Mouse (Mus musculus): Measurements from ENCODE around the gene Mtch1. TPM values are rescaled to one million over a fixed set of nuclear protein-coding genes. Genes with fewer than 3 reads are reported as not detected.

Mtch1 gene
- total and polyA plus RNA-seq, 2 experiments from 2014 or later, result 208 to 380 TPM

DNA sequence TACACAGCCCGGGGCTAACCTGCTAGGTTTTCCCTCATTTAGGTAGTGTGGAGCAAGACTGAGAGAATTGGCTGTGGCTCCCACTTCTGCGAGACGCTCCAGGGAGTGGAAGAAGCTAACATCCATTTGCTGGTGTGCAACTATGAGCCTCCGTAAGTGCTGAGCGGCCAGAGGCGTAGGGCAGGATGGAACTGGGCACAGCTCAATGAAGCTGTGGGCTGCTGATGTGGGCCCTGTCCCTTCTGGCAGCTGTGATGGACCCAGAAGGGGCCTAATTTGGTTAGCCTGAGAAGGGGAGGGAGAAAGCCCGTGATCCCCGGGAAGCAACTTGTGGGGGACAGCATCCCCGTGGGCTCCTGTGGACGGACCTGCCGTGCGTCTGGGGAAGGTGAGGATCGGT is 21.9 kb downstream of the Mtch1 start:
- 0 out of 2 replicates have a peak, but pooled peaks cover 3% of the 10 kb centered on the region for H3K4me1 ChIP-seq (ENCODE audit: control insufficient read depth, insufficient read depth)
- DNase-seq (ENCODE audit: low spot score), result no peak
- 82% methylated on average over 13 of the region's 13 CpGs for WGBS
- no peak for ATAC-seq (ENCODE audit: insufficient read depth, low read depth)
- H3K27me3 ChIP-seq (ENCODE audit: control insufficient read depth, insufficient read depth, low read length), result peaks cover 25% of the 10 kb centered on the region
- no peak overlapping the region for H3K9ac ChIP-seq (replicated peaks; ENCODE audit: low read depth, low read length)
- no peak overlapping the region for H3K4me3 ChIP-seq (ENCODE audit: low read depth, low read length)
- no peak overlapping the region for H3K27ac ChIP-seq (ENCODE audit: low read depth)
- H3K9me3 ChIP-seq (replicated peaks; ENCODE audit: control insufficient read depth, low read length), result no peaks in the 10 kb centered on the region
- no peak for TF ChIP-seq CTCF (IDR thresholded peaks at IDR 0.05; ENCODE audit: low read depth)
- no peak for TF ChIP-seq EP300 (IDR thresholded peaks at IDR 0.05; ENCODE audit: low read depth)
- no peaks in the 10 kb centered on the region for H3K36me3 ChIP-seq (replicated peaks; ENCODE audit: control insufficient read depth, insufficient read depth, low read length)
- no peak overlapping the region for H3K4me2 ChIP-seq (ENCODE audit: low read depth, low read length)

DNA sequence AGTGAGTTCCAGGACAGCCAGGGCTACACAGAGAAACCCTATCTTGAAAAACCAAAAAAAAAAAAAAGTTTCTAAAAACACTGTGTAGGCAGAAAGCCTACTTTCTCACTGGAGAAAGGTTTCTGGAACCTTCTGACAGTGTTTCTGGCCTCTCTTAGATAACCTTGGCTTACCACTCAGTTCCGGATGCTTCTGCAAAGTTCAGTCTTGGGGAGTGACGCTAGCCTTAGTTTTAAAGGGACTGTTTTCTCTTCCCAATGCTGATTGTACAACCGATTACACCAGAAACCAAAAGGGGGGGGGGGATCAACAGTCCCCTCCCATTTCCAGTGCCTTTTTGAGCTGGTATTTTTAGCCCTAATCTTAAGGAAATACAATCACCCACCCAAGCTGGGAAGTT is 24.1 kb downstream of the Mtch1 start:
- peaks cover 29% of the 10 kb centered on the region for H3K27me3 ChIP-seq (ENCODE audit: control insufficient read depth, insufficient read depth, low read length)

DNA sequence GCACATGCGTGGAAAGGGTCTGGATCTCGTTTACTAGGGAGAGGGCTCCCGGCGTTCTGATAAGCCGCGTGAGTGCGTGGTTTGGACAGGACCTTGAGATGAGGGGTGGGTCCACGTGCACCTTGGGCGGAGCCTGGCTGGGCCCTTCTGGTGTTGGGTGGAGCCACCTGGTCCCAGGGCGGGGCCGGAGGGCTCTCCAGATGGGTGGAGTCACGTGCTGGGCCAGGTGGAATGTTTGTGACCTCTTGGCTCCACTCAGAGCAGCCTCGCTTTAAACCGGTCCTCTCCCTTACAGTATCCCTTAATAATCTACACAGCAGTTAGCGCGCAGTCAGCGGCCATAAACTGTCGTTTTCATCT is 25.2 kb downstream of the Mtch1 start:
- H3K27me3 ChIP-seq (ENCODE audit: control insufficient read depth, insufficient read depth, low read length), result peaks cover 29% of the 10 kb centered on the region
- no peak overlapping the region for H3K27ac ChIP-seq (ENCODE audit: low read depth)
- DNase-seq (ENCODE audit: low spot score) (no peak), ATAC-seq (ENCODE audit: insufficient read depth, low read depth) (no peak)
- no peak overlapping the region for H3K4me3 ChIP-seq (ENCODE audit: low read depth, low read length)
- no peak overlapping the region for H3K9ac ChIP-seq (replicated peaks; ENCODE audit: low read depth, low read length)
- H3K9me3 ChIP-seq (replicated peaks; ENCODE audit: control insufficient read depth, low read length), result no peaks in the 10 kb centered on the region
- no peak overlapping the region for H3K4me2 ChIP-seq (ENCODE audit: low read depth, low read length)
- TF ChIP-seq CTCF (IDR thresholded peaks at IDR 0.05; ENCODE audit: low read depth) (no peak), EP300 (IDR thresholded peaks at IDR 0.05; ENCODE audit: low read depth) (no peak)
- no peaks in the 10 kb centered on the region for H3K36me3 ChIP-seq (replicated peaks; ENCODE audit: control insufficient read depth, insufficient read depth, low read length)
- WGBS, result 35% methylated on average over 18 of the region's 18 CpGs
- H3K4me1 ChIP-seq (ENCODE audit: control insufficient read depth, insufficient read depth), result no peaks in the 10 kb centered on the region

More for the DNA sequence above, 24.1 kb downstream of the Mtch1 start:
- TF ChIP-seq EP300 (IDR thresholded peaks at IDR 0.05; ENCODE audit: low read depth) (no peak), CTCF (IDR thresholded peaks at IDR 0.05; ENCODE audit: low read depth) (no peak)
- Histone ChIP-seq H3K4me2 (ENCODE audit: low read depth, low read length) (no peak overlapping the region), H3K4me3 (ENCODE audit: low read depth, low read length) (no peak overlapping the region), H3K9ac (replicated peaks; ENCODE audit: low read depth, low read length) (no peak overlapping the region), H3K4me1 (ENCODE audit: control insufficient read depth, insufficient read depth) (0 out of 2 replicates have a peak, but pooled peaks cover 3% of the 10 kb centered on the region), H3K36me3 (replicated peaks; ENCODE audit: control insufficient read depth, insufficient read depth, low read length) (no peaks in the 10 kb centered on the region), H3K9me3 (replicated peaks; ENCODE audit: control insufficient read depth, low read length) (no peaks in the 10 kb centered on the region), H3K27ac (ENCODE audit: low read depth) (no peak overlapping the region)
- no peak for DNase-seq (ENCODE audit: low spot score)
- no peak for ATAC-seq (ENCODE audit: insufficient read depth, low read depth)
- 66% methylated on average over 3 of the region's 3 CpGs for WGBS

DNA sequence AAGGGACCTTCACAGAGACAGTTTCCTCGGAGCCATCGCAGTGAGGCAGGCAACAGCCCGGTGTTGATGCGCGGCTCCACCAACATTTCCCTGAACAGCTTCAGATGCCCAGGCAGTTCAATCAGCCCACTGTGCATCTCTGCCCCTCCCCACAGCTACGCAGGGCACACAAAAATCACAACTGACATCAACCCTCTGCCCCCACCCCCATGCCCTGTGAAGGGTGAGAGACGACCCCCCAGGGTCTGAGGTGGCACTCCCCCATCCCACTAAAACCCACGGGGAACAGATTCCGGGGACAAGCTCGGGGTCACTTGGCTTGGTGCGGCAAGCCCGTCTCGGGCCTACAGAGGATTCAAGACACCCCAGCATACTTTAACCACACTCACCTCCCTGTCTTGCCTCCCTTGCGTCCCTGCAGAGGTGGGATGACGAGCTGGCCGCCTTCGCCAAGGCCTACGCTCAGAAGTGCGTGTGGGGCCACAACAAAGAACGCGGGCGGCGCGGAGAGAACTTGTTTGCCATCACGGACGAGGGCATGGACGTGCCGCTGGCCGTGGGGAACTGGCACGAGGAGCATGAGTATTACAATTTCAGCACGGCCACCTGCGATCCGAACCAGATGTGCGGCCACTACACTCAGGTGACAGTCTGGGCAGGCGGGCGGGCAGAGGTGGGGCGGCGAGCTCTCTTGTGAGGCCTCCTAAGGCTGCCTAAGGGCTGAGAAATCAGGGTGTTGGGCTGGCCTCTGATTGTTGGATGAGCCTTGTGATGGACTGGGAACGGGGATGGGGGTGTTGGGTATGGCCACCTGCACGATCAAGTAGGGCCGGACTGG is 25.8 kb downstream of the Mtch1 start:
- H3K36me3 ChIP-seq (replicated peaks; ENCODE audit: control insufficient read depth, insufficient read depth, low read length), result no peaks in the 10 kb centered on the region
- ATAC-seq (ENCODE audit: insufficient read depth, low read depth) (no peak), DNase-seq (ENCODE audit: low spot score) (no peak)
- no peak overlapping the region for H3K27ac ChIP-seq (ENCODE audit: low read depth)
- H3K9ac ChIP-seq (replicated peaks; ENCODE audit: low read depth, low read length), result no peak overlapping the region
- WGBS, result 43% methylated on average over 41 of the region's 41 CpGs
- H3K4me3 ChIP-seq (ENCODE audit: low read depth, low read length), result no peak overlapping the region
- peaks cover 23% of the 10 kb centered on the region for H3K27me3 ChIP-seq (ENCODE audit: control insufficient read depth, insufficient read depth, low read length)
- H3K4me2 ChIP-seq (ENCODE audit: low read depth, low read length), result no peak overlapping the region
- H3K9me3 ChIP-seq (replicated peaks; ENCODE audit: control insufficient read depth, low read length), result no peaks in the 10 kb centered on the region
- TF ChIP-seq EP300 (IDR thresholded peaks at IDR 0.05; ENCODE audit: low read depth), result no peak
- TF ChIP-seq CTCF (IDR thresholded peaks at IDR 0.05; ENCODE audit: low read depth), result no peak
- no peaks in the 10 kb centered on the region for H3K4me1 ChIP-seq (ENCODE audit: control insufficient read depth, insufficient read depth)

DNA sequence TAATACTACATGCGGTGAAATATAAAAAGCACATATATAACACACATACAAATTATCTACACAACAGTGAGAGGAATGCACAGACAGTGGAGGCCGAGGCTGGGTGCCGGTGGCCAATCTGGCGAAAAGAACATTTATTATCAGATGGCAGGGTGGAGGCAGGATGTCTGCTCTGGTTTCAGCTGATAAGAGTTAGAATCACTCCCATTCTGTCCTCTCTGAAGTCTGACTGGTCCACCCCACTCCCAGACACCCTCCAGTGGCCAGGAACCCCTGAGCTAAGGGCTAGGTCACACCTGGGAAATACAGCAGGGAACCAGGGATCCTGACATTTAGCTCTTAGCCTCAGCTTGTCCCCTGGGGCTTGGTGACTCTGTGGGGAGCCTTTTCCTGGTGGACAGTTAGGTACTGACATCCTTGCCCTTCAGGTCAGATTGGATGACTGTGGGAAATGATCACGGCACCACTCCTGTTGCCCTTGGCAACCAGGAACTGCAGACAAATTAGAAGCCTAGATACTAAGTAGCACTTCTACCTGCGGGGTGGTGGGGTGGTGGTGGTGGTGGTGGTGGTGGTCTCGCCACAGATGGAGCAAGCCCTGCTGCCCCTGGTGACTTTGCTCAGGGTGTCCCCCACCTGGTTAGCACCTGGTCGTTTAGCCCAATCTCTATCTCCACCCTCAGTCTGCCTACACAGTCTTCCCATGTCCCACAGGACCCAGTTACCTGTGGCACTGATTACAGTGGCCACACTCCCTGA is 27.7 kb downstream of the Mtch1 start:
- no peak overlapping the region for H3K9ac ChIP-seq (replicated peaks; ENCODE audit: low read depth, low read length)

More for the DNA sequence above, 27.7 kb downstream of the Mtch1 start:
- H3K9me3 ChIP-seq (replicated peaks; ENCODE audit: control insufficient read depth, low read length), result no peaks in the 10 kb centered on the region
- 52% methylated on average over 8 of the region's 8 CpGs for WGBS
- DNase-seq (ENCODE audit: low spot score) (no peak), ATAC-seq (ENCODE audit: insufficient read depth, low read depth) (no peak)
- TF ChIP-seq EP300 (IDR thresholded peaks at IDR 0.05; ENCODE audit: low read depth), result no peak
- TF ChIP-seq CTCF (IDR thresholded peaks at IDR 0.05; ENCODE audit: low read depth), result no peak
- no peaks in the 10 kb centered on the region for H3K36me3 ChIP-seq (replicated peaks; ENCODE audit: control insufficient read depth, insufficient read depth, low read length)
- no peak overlapping the region for H3K4me2 ChIP-seq (ENCODE audit: low read depth, low read length)
- H3K27me3 ChIP-seq (ENCODE audit: control insufficient read depth, insufficient read depth, low read length), result peaks cover 19% of the 10 kb centered on the region; the same call in 1 of the 2 replicates
- H3K27ac ChIP-seq (ENCODE audit: low read depth), result no peak overlapping the region
- no peak overlapping the region for H3K4me3 ChIP-seq (ENCODE audit: low read depth, low read length)
- no peaks in the 10 kb centered on the region; the same call in 1 of the 2 replicates for H3K4me1 ChIP-seq (ENCODE audit: control insufficient read depth, insufficient read depth)

Data from heart, postnatal 0 days (tissue).